Mouse (Mus musculus) cerebellum, adult (tissue): ENCODE data around the gene Alg9.

Source experiments
- ATAC-seq: cut with Nextera tagmentation; 2 replicates; pipeline ENCODE4 v1.9.2; 2017; ENCODE audit warnings: mild to moderate bottlenecking, moderate library complexity, mixed read lengths; ENCODE audit not compliant: insufficient number of reproducible peaks, low FRiP score, low TSS enrichment

The Alg9 gene

GRCm38 (mm10) chr9:50849249-50849648, 74.4 kb downstream of the Alg9 start:
- ATAC-seq: peak; percentile 74; the same call in 1 of the 2 replicates

GRCm38 (mm10) chr9:50849755-50850154, 74.9 kb downstream of the Alg9 start:
- no peak for ATAC-seq

GRCm38 (mm10) chr9:50850271-50850670, 75.5 kb downstream of the Alg9 start:
- ATAC-seq: no peak

GRCm38 (mm10) chr9:50850713-50851112, 75.9 kb downstream of the Alg9 start:
- ATAC-seq: no peak

GRCm38 (mm10) chr9:50852634-50853349, 78.0 kb downstream of the Alg9 start:
- no peak for ATAC-seq

GRCm38 (mm10) chr9:50854376-50854775, 79.6 kb downstream of the Alg9 start:
- no peak for ATAC-seq

GRCm38 (mm10) chr9:50855133-50855766, 80.4 kb downstream of the Alg9 start:
- ATAC-seq: no peak

GRCm38 (mm10) chr9:50855780-50856179, 81.0 kb downstream of the Alg9 start:
- no peak for ATAC-seq

- peak; percentile 63 for ATAC-seq
Observed at GRCm38 (mm10) chr9:50856341-50857081, 81.7 kb downstream of the Alg9 start.

GRCm38 (mm10) chr9:50857082-50857641, 82.3 kb downstream of the Alg9 start:
- peak; percentile 24 for ATAC-seq

- ATAC-seq: no peak
Observed at GRCm38 (mm10) chr9:50858681-50859080, 83.9 kb downstream of the Alg9 start.

GRCm38 (mm10) chr9:50861119-50861839, 86.5 kb downstream of the Alg9 start:
- ATAC-seq: peak; percentile 53; the same call in 1 of the 2 replicates

GRCm38 (mm10) chr9:50863824-50864223, 89.0 kb downstream of the Alg9 start:
- no peak for ATAC-seq

GRCm38 (mm10) chr9:50864877-50865276, 90.1 kb downstream of the Alg9 start:
- ATAC-seq: no peak

- ATAC-seq: no peak
Observed at GRCm38 (mm10) chr9:50865803-50866202, 91.0 kb downstream of the Alg9 start.

GRCm38 (mm10) chr9:50867015-50867414, 92.2 kb downstream of the Alg9 start:
- peak; percentile 31; the same call in 1 of the 2 replicates for ATAC-seq

- ATAC-seq: peak; percentile 80; the same call in 1 of the 2 replicates
Observed at GRCm38 (mm10) chr9:50868182-50868581, 93.4 kb downstream of the Alg9 start.

- ATAC-seq: no peak
Observed at GRCm38 (mm10) chr9:50873210-50873609, 98.4 kb downstream of the Alg9 start.

GRCm38 (mm10) chr9:50874031-50874430, 99.2 kb downstream of the Alg9 start:
- no peak for ATAC-seq

- ATAC-seq: no peak
Observed at GRCm38 (mm10) chr9:50875470-50875869, 100.7 kb downstream of the Alg9 start.
